Mouse (Mus musculus): ENCODE data around the gene Snrk.

Snrk gene

DNA sequence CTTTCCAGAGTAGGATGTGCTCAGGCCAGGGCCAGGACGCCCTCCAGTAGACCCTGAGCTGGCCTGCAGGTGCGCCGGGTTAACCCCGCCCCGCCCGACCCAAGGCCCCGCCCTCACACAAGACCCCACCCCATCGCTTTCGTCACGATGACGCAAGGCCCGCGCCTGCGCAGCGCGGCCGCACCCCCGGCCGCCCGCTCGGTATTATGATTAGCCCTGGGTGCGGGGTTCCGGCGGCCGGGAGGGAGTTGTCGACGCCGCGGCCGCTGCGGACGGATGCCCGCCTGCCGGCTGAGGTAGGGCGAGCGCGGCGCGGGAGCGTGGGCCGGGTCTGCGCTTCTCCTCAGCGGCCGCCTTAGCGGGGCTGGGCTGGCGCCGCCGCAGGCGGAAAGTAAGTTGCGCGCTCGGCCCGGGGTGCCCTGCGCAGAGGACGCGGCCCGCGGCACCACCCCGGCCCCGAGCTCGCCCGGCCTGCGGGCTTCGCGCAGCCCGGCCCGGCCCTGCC is at the start of gene Snrk:
TSS of gene Snrk (plus strand) at position 155 of the 505 bp plus-strand sequence.
- DNase-seq = peak; percentile 88

GRCm38 (mm10) chr9:122067654-122068053 is 49.4 kb upstream of the Snrk start:
- DNase-seq = no peak

DNA sequence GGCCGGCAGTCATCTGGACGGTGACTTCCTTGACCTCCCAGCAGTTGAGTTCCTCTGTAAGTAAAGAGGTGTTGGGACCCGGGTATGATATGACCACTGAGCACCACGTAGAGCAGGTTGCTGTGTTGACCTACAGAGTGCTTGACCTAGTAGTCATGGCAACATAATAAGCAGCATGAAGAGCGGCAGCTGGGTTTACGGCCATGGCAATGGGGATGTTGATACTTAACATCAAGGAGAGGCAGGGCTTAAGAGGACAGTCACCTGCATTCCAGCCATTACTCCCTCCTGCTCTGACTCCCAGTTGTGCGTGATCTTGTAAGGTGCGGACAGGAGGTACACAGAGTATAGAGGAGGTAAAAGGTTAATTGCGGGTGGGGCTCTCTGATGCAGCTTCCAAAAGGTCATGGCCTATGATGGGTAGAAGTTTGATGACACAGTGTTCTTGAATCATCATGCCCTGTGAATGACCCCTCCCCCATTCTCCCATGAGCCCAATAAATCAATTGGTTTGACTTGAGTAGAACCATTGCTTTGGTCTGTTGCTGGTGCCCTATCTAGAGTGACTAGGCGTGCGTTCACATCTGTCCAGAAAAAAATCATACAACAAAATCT is 47.4 kb upstream of the Snrk start:
- no peak for DNase-seq

GRCm38 (mm10) chr9:122073980-122074379 is 43.1 kb upstream of the Snrk start:
- DNase-seq = no peak

DNA sequence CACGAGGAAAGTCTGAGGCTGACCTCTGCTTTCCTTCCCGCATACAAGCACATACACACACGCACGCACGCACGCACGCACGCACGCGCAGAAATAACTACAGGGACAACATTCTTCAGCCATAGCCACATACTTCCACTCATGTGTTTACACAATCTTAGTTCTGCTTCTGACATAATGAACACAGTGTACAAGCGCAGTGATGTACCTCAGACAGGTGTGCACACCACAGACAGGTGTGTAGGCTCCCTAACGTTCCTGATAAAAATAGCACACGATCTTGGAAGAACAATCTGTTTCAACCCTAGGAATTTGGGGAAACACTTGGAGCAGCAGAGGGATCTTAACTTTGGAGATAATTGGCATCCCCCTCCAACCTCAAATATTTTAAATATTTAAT is 42.5 kb upstream of the Snrk start:
- DNase-seq = no peak

DNA sequence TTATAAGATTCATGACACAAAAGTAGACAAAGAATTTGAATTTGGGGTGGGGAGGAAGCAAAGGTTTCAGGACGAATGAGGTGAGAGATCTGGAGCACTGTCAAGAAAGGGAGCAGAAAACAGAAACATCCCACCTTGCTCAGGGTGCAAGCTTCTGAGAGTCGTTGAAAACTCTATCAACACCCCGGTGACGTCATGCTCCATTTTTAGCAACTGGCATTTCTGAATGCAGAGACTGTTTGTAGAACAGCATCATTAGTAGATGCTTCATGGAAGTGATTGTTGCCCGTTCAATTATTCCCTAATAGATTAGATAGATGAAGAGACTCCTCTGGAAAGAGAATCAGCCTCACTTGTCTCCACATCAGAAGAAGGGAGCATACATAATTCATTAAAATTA is 38.6 kb upstream of the Snrk start:
- DNase-seq = peak; percentile 42

DNA sequence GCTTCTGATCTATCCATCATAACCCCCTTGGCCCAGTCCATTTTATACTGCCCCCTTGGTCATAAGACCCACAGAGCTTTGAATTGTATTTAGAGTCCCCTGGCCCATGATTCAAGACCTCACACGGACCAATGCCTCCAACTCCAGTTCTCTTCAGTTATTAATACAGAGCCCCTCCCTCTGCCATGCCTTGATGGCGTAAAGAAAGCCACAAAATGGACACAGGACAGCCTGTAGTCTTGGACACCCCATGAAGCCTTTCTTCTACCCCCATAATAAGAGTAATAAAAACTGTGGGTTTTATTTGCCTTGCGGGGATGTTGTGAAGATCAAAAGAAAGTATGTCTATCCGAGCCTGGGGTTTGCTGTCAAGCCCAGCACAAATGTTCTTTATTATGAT is 33.4 kb upstream of the Snrk start:
- no peak for DNase-seq

DNA sequence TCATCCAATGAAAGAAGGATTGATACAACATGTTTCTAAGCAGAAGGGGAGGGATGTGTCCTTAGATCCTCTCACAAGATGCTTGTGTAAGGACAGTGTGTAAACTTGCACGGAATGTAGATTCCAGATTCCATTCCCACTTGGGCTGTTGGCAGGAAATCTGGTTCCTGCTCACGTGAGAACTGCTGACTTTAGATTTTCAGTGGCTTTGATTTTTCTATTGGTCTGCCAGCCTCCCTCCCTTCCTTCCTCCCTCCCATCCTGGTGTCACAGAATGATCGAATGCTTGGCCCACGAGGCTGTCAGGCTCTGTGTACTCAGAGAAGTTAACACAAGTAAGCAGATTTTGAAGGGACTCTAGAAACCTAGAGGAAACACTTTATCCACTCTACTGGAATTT is 32.9 kb upstream of the Snrk start:
- no peak for DNase-seq

GRCm38 (mm10) chr9:122084636-122085035 is 32.4 kb upstream of the Snrk start:
- DNase-seq = no peak

DNA sequence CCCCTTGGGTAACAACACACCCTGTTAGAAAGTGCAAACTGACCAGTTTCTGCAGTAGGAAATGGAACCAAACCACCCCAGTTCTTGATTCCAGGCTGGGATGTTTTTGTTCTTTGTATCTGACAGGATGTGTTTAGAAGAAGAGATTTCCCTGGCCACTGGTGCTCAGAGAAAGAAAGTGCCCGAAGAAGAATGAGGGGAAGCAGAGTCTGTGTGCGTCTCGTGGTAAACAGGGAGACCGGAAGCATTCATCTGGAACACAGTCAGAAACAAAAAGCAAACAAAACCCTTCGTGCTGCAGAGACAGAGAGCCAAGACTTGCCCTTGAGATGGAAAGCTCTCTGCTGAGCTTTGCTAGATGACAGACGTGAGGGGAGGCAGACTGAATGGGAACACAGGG is 32.0 kb upstream of the Snrk start:
- no peak for DNase-seq

DNA sequence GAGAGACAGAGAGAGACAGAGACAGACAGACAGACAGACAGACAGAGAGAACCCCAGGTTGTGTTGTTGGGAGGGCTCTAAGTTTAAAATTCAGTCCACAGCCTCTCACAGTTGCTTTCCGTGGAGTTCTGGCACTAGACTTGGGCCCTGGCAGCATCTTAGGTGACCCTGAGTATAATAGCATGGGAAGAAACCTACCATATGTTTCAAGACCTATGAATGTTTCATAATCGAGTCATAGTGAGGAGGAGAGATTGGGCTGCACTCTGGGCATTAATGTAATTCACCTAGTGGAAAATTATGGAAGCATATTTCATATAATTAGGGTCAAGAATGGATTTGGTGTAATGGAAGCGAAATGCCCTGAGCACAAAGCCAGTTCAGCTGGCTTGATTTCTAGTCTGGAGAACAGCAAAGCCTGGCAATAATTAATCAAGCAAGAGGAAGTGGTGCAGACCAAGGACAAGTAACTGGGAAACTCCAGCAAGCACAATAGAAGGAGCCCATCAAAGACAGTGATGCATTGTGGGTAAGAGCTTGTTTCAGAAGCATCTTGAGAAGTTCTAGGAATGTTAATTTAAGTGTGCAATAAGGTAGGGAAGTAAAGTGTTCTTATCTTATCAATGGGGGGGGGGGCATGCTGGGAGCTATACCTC is 31.4 kb upstream of the Snrk start:
- DNase-seq = no peak

GRCm38 (mm10) chr9:122087086-122087485 is 30.0 kb upstream of the Snrk start:
- no peak for DNase-seq

GRCm38 (mm10) chr9:122091171-122091570 is 25.9 kb upstream of the Snrk start:
- no peak for DNase-seq

- DNase-seq = no peak
Observed at GRCm38 (mm10) chr9:122091782-122092228, 25.3 kb upstream of the Snrk start.

DNA sequence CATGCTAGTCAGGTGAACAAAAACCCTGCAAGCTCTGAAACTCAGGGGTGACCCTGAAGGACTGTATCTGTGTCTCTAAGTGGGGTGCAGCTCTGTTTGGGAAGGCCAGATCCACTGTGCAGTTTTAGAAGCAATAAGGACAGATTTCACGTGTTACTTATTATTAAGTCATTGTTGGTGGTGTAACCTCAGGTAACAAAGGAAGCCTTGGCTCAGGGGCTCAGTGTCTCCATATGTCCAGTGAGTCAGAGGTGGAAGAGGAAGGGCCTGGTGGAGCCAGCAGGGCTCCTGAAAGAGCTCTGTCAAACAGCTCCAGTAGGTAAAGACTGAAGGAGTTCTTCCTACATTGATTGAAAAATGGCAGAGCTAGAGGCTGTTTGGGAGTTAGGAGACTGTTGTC is 22.9 kb upstream of the Snrk start:
- DNase-seq = no peak

- DNase-seq = no peak
Observed at GRCm38 (mm10) chr9:122096822-122097511, 20.1 kb upstream of the Snrk start.

- DNase-seq = no peak
Observed at GRCm38 (mm10) chr9:122097535-122097934, 19.5 kb upstream of the Snrk start.

- DNase-seq = no peak
Observed at GRCm38 (mm10) chr9:122100584-122101127, 16.4 kb upstream of the Snrk start.

- no peak for DNase-seq
Observed at GRCm38 (mm10) chr9:122101196-122101595, 15.9 kb upstream of the Snrk start.

GRCm38 (mm10) chr9:122103550-122104284 is 13.3 kb upstream of the Snrk start:
- no peak for DNase-seq

- DNase-seq = no peak
Observed at GRCm38 (mm10) chr9:122104285-122104829, 12.7 kb upstream of the Snrk start.

DNA sequence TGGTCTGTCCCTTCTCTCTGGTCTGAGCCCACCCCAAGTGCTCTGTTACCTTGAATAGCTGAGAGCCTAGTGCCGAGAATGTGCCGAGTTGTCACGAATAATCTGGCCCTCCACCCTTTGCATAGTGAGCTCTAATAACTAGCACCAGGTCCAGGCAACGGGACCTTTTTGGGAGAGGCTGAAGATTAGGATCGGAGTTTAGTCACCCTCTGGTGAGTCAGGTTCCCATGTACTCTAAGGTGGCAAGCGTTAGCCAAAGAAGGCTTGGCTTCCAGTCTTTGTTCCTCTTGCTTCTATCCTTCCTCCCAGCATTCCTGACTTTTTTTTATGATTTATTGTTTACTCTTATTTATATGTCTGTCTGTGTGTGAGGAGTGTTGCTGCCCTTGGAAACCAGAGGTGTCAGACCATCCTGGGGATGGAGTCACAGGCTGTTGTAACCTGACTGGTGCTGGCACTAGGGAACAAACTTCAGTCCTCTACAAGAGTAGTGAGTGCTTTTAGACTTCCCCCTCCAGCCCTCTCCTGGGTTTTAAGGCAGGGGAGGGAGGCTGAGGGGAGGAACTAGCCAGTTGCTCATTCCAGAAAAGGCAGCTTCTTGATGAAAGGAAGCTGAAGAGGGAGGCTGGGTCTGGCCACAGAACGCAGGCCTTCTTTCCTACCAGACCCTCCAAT is 9.2 kb upstream of the Snrk start:
- no peak for DNase-seq
